Mouse (Mus musculus) stomach, postnatal 0 days (tissue): ENCODE results near the gene Myh15.

Experiments used
- CTCF ChIP-seq: IDR thresholded peaks from 2 replicates; pipeline ENCODE4 v1.5.1; 2016; ENCODE audit warnings: antibody characterized with exemption, low read depth, mild to moderate bottlenecking, moderate library complexity
- EP300 ChIP-seq: optimal IDR thresholded peaks from 2 replicates; pipeline ENCODE3; 2016; ENCODE audit warnings: antibody characterized with exemption

DNA sequence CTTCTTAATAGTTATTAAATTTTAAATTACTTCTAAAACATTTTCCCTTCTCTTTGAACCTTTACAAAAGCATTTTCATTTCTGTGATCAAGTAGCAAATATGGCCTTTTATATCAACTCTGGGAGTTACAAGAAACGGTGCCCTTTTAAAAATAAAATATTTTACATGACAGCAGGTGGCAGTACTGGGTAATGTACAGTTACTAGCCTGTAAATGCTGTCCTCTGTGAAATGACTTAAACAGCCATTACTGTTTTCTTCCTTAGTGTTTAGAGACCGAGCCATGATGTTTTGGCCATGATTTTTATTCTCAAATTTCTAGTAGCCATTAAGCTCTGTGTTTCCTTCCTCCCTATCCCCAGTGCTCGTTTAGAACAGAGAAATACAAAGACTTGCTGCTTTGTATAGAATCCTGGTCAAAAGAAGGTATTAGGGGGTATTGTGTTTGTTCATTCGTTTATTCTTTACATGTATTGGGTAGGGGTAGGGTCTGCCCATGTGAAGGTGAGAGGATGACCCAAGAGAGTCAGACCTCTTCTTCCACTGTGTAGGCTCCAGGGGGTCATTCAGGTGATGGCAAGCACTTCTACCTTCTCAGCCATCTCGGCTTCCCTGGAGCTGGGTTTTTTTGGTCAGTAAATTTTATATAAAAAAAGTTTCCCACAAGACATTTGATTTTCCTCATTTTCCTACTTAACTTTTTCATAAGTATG is 40.5 kb upstream of the Myh15 start:
- TF ChIP-seq CTCF = peak; percentile 64
- TF ChIP-seq EP300 = no peak
